Mouse (Mus musculus): Measurements from ENCODE around the gene Thap4. TPM values are rescaled to one million over a fixed set of nuclear protein-coding genes. Genes with fewer than 3 reads are reported as not detected.
"Not testable (repeated sequence)": the region's sequence is repeated elsewhere in the genome, so short reads cannot be mapped to it uniquely, and the experiment has no call there.

The Thap4 gene
- polyA plus RNA-seq, 1 experiment from 2014 or later = 34.3 TPM

- Histone ChIP-seq H3K9ac (ENCODE audit: low read depth, low read length) (no peak overlapping the region), H3K4me1 (replicated peaks; ENCODE audit: control insufficient read depth, insufficient read depth, low read length) (no peaks in the 10 kb centered on the region), H3K4me3 (ENCODE audit: low read depth, low read length) (no peak overlapping the region), H3K9me3 (ENCODE audit: control insufficient read depth, low read length) (no peaks in the 10 kb centered on the region), H3K27ac (ENCODE audit: low read depth, low read length) (no peak overlapping the region), H3K27me3 (ENCODE audit: control insufficient read depth, insufficient read depth, low read length) (no peaks in the 10 kb centered on the region), H3K4me2 (replicated peaks; ENCODE audit: low read depth, low read length) (no peak overlapping the region), H3K36me3 (ENCODE audit: control insufficient read depth, insufficient read depth, low read length) (peaks cover 24% of the 10 kb centered on the region)
- no peak for DNase-seq (ENCODE audit: low spot score)
- WGBS = 90% methylated on average over 2 of the region's 2 CpGs
- no peak for ATAC-seq (ENCODE audit: low FRiP score)
Measured at GRCm38 (mm10) chr1:93786912-93787311, 32.2 kb upstream of the Thap4 start.

- DNase-seq (ENCODE audit: low spot score) (no peak), ATAC-seq (ENCODE audit: low FRiP score) (no peak)
- Histone ChIP-seq H3K36me3 (ENCODE audit: control insufficient read depth, insufficient read depth, low read length) (peaks cover 31% of the 10 kb centered on the region), H3K27ac (ENCODE audit: low read depth, low read length) (no peak overlapping the region), H3K4me2 (replicated peaks; ENCODE audit: low read depth, low read length) (no peak overlapping the region), H3K4me1 (replicated peaks; ENCODE audit: control insufficient read depth, insufficient read depth, low read length) (no peaks in the 10 kb centered on the region), H3K4me3 (ENCODE audit: low read depth, low read length) (no peak overlapping the region), H3K27me3 (ENCODE audit: control insufficient read depth, insufficient read depth, low read length) (no peaks in the 10 kb centered on the region), H3K9me3 (ENCODE audit: control insufficient read depth, low read length) (no peaks in the 10 kb centered on the region), H3K9ac (ENCODE audit: low read depth, low read length) (no peak overlapping the region)
- 91% methylated on average over 5 of the region's 5 CpGs for WGBS
Measured at GRCm38 (mm10) chr1:93776686-93777085, 22.0 kb upstream of the Thap4 start.

GRCm38 (mm10) chr1:93769901-93770300, 15.2 kb upstream of the Thap4 start:
- no peaks in the 10 kb centered on the region for H3K4me1 ChIP-seq (replicated peaks; ENCODE audit: control insufficient read depth, insufficient read depth, low read length)
- DNase-seq (ENCODE audit: low spot score) = no peak
- no peak for ATAC-seq (ENCODE audit: low FRiP score)
- H3K4me3 ChIP-seq (ENCODE audit: low read depth, low read length) = no peak overlapping the region
- no peaks in the 10 kb centered on the region for H3K27me3 ChIP-seq (ENCODE audit: control insufficient read depth, insufficient read depth, low read length)
- no peaks in the 10 kb centered on the region for H3K9me3 ChIP-seq (ENCODE audit: control insufficient read depth, low read length)
- H3K9ac ChIP-seq (ENCODE audit: low read depth, low read length) = no peak overlapping the region
- 0 out of 2 replicates have a peak, but pooled peaks cover 8% of the 10 kb centered on the region for H3K36me3 ChIP-seq (ENCODE audit: control insufficient read depth, insufficient read depth, low read length)
- no peak overlapping the region for H3K4me2 ChIP-seq (replicated peaks; ENCODE audit: low read depth, low read length)
- H3K27ac ChIP-seq (ENCODE audit: low read depth, low read length) = no peak overlapping the region
- 98% methylated on average over 3 of the region's 3 CpGs for WGBS

GRCm38 (mm10) chr1:93767600-93767999, 12.9 kb upstream of the Thap4 start:
- DNase-seq (ENCODE audit: low spot score) = no peak
- Histone ChIP-seq H3K27ac (ENCODE audit: low read depth, low read length) (no peak overlapping the region), H3K27me3 (ENCODE audit: control insufficient read depth, insufficient read depth, low read length) (no peaks in the 10 kb centered on the region), H3K9me3 (ENCODE audit: control insufficient read depth, low read length) (no peaks in the 10 kb centered on the region), H3K9ac (ENCODE audit: low read depth, low read length) (no peak overlapping the region), H3K4me1 (replicated peaks; ENCODE audit: control insufficient read depth, insufficient read depth, low read length) (no peaks in the 10 kb centered on the region), H3K4me2 (replicated peaks; ENCODE audit: low read depth, low read length) (no peak overlapping the region), H3K4me3 (ENCODE audit: low read depth, low read length) (no peak overlapping the region), H3K36me3 (ENCODE audit: control insufficient read depth, insufficient read depth, low read length) (no peaks in the 10 kb centered on the region)
- WGBS = 92% methylated on average over 6 of the region's 6 CpGs
- ATAC-seq (ENCODE audit: low FRiP score) = no peak

GRCm38 (mm10) chr1:93764871-93765591, 10.4 kb upstream of the Thap4 start:
- Histone ChIP-seq H3K4me3 (ENCODE audit: low read depth, low read length) (no peak overlapping the region), H3K9ac (ENCODE audit: low read depth, low read length) (no peak overlapping the region), H3K27ac (ENCODE audit: low read depth, low read length) (no peak overlapping the region), H3K9me3 (ENCODE audit: control insufficient read depth, low read length) (no peaks in the 10 kb centered on the region), H3K4me2 (replicated peaks; ENCODE audit: low read depth, low read length) (no peak overlapping the region), H3K36me3 (ENCODE audit: control insufficient read depth, insufficient read depth, low read length) (no peaks in the 10 kb centered on the region), H3K4me1 (replicated peaks; ENCODE audit: control insufficient read depth, insufficient read depth, low read length) (no peaks in the 10 kb centered on the region), H3K27me3 (ENCODE audit: control insufficient read depth, insufficient read depth, low read length) (no peaks in the 10 kb centered on the region)
- ATAC-seq (ENCODE audit: low FRiP score) (no peak), DNase-seq (ENCODE audit: low spot score) (no peak)
- 92% methylated on average over 9 of the region's 9 CpGs for WGBS

GRCm38 (mm10) chr1:93763531-93763930, 8.9 kb upstream of the Thap4 start:
- not testable (repeated sequence) for H3K4me2 ChIP-seq (replicated peaks; ENCODE audit: low read depth, low read length); H3K27me3 ChIP-seq (ENCODE audit: control insufficient read depth, insufficient read depth, low read length); H3K9ac ChIP-seq (ENCODE audit: low read depth, low read length); H3K4me1 ChIP-seq (replicated peaks; ENCODE audit: control insufficient read depth, insufficient read depth, low read length); H3K9me3 ChIP-seq (ENCODE audit: control insufficient read depth, low read length); DNase-seq (ENCODE audit: low spot score); H3K27ac ChIP-seq (ENCODE audit: low read depth, low read length); H3K36me3 ChIP-seq (ENCODE audit: control insufficient read depth, insufficient read depth, low read length); H3K4me3 ChIP-seq (ENCODE audit: low read depth, low read length); ATAC-seq (ENCODE audit: low FRiP score)
- 99% methylated on average over 3 of the region's 3 CpGs for WGBS

GRCm38 (mm10) chr1:93760076-93760475, 5.4 kb upstream of the Thap4 start:
- ATAC-seq (ENCODE audit: low FRiP score) (no peak), DNase-seq (ENCODE audit: low spot score) (no peak)
- Histone ChIP-seq H3K4me3 (ENCODE audit: low read depth, low read length) (no peak overlapping the region), H3K27ac (ENCODE audit: low read depth, low read length) (no peak overlapping the region), H3K4me2 (replicated peaks; ENCODE audit: low read depth, low read length) (no peak overlapping the region), H3K36me3 (ENCODE audit: control insufficient read depth, insufficient read depth, low read length) (no peaks in the 10 kb centered on the region), H3K27me3 (ENCODE audit: control insufficient read depth, insufficient read depth, low read length) (no peaks in the 10 kb centered on the region), H3K4me1 (replicated peaks; ENCODE audit: control insufficient read depth, insufficient read depth, low read length) (no peaks in the 10 kb centered on the region; the same call in 1 of the 2 replicates), H3K9ac (ENCODE audit: low read depth, low read length) (no peak overlapping the region), H3K9me3 (ENCODE audit: control insufficient read depth, low read length) (no peaks in the 10 kb centered on the region)
- WGBS = 93% methylated on average over 1 of the region's 1 CpGs

- Histone ChIP-seq H3K4me1 (replicated peaks; ENCODE audit: control insufficient read depth, insufficient read depth, low read length) (no peaks in the 10 kb centered on the region; the same call in 1 of the 2 replicates), H3K9me3 (ENCODE audit: control insufficient read depth, low read length) (no peaks in the 10 kb centered on the region), H3K4me2 (replicated peaks; ENCODE audit: low read depth, low read length) (no peak overlapping the region), H3K27me3 (ENCODE audit: control insufficient read depth, insufficient read depth, low read length) (no peaks in the 10 kb centered on the region), H3K36me3 (ENCODE audit: control insufficient read depth, insufficient read depth, low read length) (no peaks in the 10 kb centered on the region), H3K4me3 (ENCODE audit: low read depth, low read length) (no peak overlapping the region), H3K9ac (ENCODE audit: low read depth, low read length) (no peak overlapping the region), H3K27ac (ENCODE audit: low read depth, low read length) (no peak overlapping the region)
- DNase-seq (ENCODE audit: low spot score) (no peak), ATAC-seq (ENCODE audit: low FRiP score) (no peak)
Measured at GRCm38 (mm10) chr1:93756154-93756553, 1.5 kb upstream of the Thap4 start.

- DNase-seq (ENCODE audit: low spot score) (peak; percentile 13), ATAC-seq (ENCODE audit: low FRiP score) (no peak)
- Histone ChIP-seq H3K27ac (ENCODE audit: low read depth, low read length) (peak overlapping the region; percentile 90; the same call in 1 of the 2 replicates), H3K9ac (ENCODE audit: low read depth, low read length) (peak overlapping the region; percentile 87; the same call in 1 of the 2 replicates), H3K27me3 (ENCODE audit: control insufficient read depth, insufficient read depth, low read length) (no peaks in the 10 kb centered on the region), H3K36me3 (ENCODE audit: control insufficient read depth, insufficient read depth, low read length) (no peaks in the 10 kb centered on the region), H3K4me3 (ENCODE audit: low read depth, low read length) (peak overlapping the region; percentile 94), H3K9me3 (ENCODE audit: control insufficient read depth, low read length) (no peaks in the 10 kb centered on the region), H3K4me1 (replicated peaks; ENCODE audit: control insufficient read depth, insufficient read depth, low read length) (no peaks in the 10 kb centered on the region; the same call in 1 of the 2 replicates), H3K4me2 (replicated peaks; ENCODE audit: low read depth, low read length) (peak overlapping the region; percentile 47)
- WGBS = 40% methylated on average over 7 of the region's 7 CpGs
Measured at GRCm38 (mm10) chr1:93755618-93756017, 954 bp upstream of the Thap4 start.

Data from hindbrain, embryonic 11.5 days (tissue).